Mouse (Mus musculus): ENCODE measurements at regions not wholly inside any gene's neighbourhood (a gene's known extent, or its start where the extent isn't known, plus 50 kb on each side); places are given as distances from the start of the nearest gene placed in this dataset.
"Not testable (repeated sequence)": the region's sequence is repeated elsewhere in the genome, so short reads cannot be mapped to it uniquely, and the experiment has no call there.

- Histone ChIP-seq H3K36me3 (ENCODE audit: control insufficient read depth, insufficient read depth, low read length) (no peaks in the 10 kb centered on the region), H3K27me3 (ENCODE audit: control insufficient read depth, insufficient read depth, low read length) (no peaks in the 10 kb centered on the region), H3K4me2 (no peak overlapping the region), H3K4me1 (ENCODE audit: control insufficient read depth, insufficient read depth, low read length) (no peaks in the 10 kb centered on the region), H3K27ac (ENCODE audit: low read depth, low read length) (no peak overlapping the region), H3K9ac (ENCODE audit: low read length) (no peak overlapping the region), H3K9me3 (ENCODE audit: control insufficient read depth, low read length) (no peaks in the 10 kb centered on the region), H3K4me3 (ENCODE audit: low read depth, low read length) (no peak overlapping the region)
- WGBS = 88% methylated on average over 3 of the region's 3 CpGs
- no peak for DNase-seq (ENCODE audit: low spot score, missing footprints)
- ATAC-seq (ENCODE audit: low FRiP score) = no peak
Measured at GRCm38 (mm10) chr9:98228226-98228625, 59.0 kb upstream of the Nmnat3 start.

DNA sequence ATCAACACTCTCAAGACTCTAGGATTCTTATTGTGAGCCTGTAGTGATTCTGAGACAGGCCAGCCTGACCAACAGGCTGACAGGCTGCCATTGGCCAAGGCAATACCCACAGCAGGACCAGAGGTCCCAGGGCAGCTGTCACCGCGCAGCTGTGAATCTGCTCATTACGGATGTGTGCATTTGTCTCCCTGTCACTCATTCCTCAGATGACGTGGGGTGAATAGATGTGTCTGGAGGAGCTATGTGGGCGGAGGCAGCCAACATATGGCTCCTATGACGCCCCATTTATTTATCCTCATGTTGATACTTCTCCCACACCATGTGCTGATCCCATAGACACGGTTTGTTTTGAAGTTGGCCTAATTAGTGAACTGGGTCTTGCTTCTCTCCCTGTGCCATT, 58.3 kb upstream of the Nmnat3 start:
- no peaks in the 10 kb centered on the region for H3K9me3 ChIP-seq (ENCODE audit: control insufficient read depth, low read length)
- peak; percentile 44; the same call in 1 of the 2 replicates for ATAC-seq (ENCODE audit: low FRiP score)
- 83% methylated on average over 7 of the region's 7 CpGs for WGBS

DNA sequence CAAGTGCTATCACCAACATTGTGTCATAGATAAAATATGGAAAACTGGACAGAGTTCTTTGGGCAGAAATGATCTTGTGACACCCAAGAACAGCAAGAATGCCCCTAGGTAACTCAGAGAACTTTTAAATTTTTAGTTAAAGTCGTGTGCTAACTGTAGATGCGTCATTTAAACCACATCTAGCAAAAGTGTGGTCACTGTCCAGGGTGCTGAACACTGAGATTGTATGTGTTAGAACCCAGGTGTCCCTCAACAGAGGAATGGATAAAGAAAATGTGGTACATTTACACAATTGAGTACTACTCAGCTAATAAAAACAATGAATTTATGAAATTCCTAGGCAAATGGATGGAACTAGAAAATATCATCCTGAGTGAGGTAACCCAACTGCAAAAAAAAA, 52.5 kb upstream of the Nmnat3 start:
- H3K4me1 ChIP-seq (ENCODE audit: control insufficient read depth, insufficient read depth, low read length); H3K9ac ChIP-seq (ENCODE audit: low read length); ATAC-seq (ENCODE audit: low FRiP score): not testable (repeated sequence)

More for the DNA sequence above, 58.3 kb upstream of the Nmnat3 start:
- no peaks in the 10 kb centered on the region for H3K36me3 ChIP-seq (ENCODE audit: control insufficient read depth, insufficient read depth, low read length)
- H3K27me3 ChIP-seq (ENCODE audit: control insufficient read depth, insufficient read depth, low read length) = no peaks in the 10 kb centered on the region
- no peak overlapping the region for H3K4me3 ChIP-seq (ENCODE audit: low read depth, low read length)
- H3K4me1 ChIP-seq (ENCODE audit: control insufficient read depth, insufficient read depth, low read length) = no peaks in the 10 kb centered on the region
- H3K4me2 ChIP-seq = no peak overlapping the region
- H3K27ac ChIP-seq (ENCODE audit: low read depth, low read length) = no peak overlapping the region
- H3K9ac ChIP-seq (ENCODE audit: low read length) = no peak overlapping the region
- DNase-seq (ENCODE audit: low spot score, missing footprints) = no peak

More for the DNA sequence above, 52.5 kb upstream of the Nmnat3 start:
- H3K9me3 ChIP-seq (ENCODE audit: control insufficient read depth, low read length); H3K4me3 ChIP-seq (ENCODE audit: low read depth, low read length); H3K4me2 ChIP-seq; H3K27ac ChIP-seq (ENCODE audit: low read depth, low read length); H3K36me3 ChIP-seq (ENCODE audit: control insufficient read depth, insufficient read depth, low read length); H3K27me3 ChIP-seq (ENCODE audit: control insufficient read depth, insufficient read depth, low read length); DNase-seq (ENCODE audit: low spot score, missing footprints): not testable (repeated sequence)
- 76% methylated on average over 2 of the region's 2 CpGs for WGBS
